Mouse (Mus musculus) layer of hippocampus, adult 2 months (tissue): ENCODE measurements around the gene Homer3. TPM values are rescaled to one million over a fixed set of nuclear protein-coding genes. Genes with fewer than 3 reads are reported as not detected.

ENCODE experiments used
- DNase-seq, 2 experiments: peaks; one replicate each; pipeline ENCODE4 v3.0.0; 2022; ENCODE audit warnings: low spot score in 2 of 2
- H3K27ac ChIP-seq: fragments of 200-600 bp; 2 replicates; pipeline ENCODE4 v1.8.1; 2022
- H3K4me3 ChIP-seq: fragments of 200-600 bp; 2 replicates; pipeline ENCODE4 v1.8.1; 2022; ENCODE audit warnings: mild to moderate bottlenecking
- CTCF ChIP-seq: fragments of 200-600 bp; conservative IDR thresholded peaks from 2 replicates; pipeline ENCODE4 v1.8.1; 2022; ENCODE audit warnings: antibody characterized with exemption, mild to moderate bottlenecking, moderate library complexity
- total RNA-seq, 2 experiments: library from RNA; stranded (reverse); gene quantifications; 2 replicates each; pipeline ENCODE4 v1.2.3; 2021

The Homer3 gene
- total RNA-seq, 2 experiments from 2014 or later: 87.7 to 90.5 TPM

- no peak overlapping the region for H3K27ac ChIP-seq
- TF ChIP-seq CTCF: no peak
- DNase-seq: no peak
- H3K4me3 ChIP-seq: no peak overlapping the region
Measured at GRCm38 (mm10) chr8:70300881-70301280, 18.3 kb downstream of the Homer3 start.

- H3K4me3 ChIP-seq: peak within 1 kb of the TSS; percentile 81
- TF ChIP-seq CTCF: no peak
- peak within 1 kb of the TSS; percentile 93 for H3K27ac ChIP-seq
- peak; percentile 95 to 96 for DNase-seq
Measured at GRCm38 (mm10) chr8:70302358-70302890, 19.8 kb downstream of the Homer3 start, which contains the start of the genes Ddx49 and Cope. TSS of gene Ddx49 (minus strand) at chr8:70302489. TSS of gene Cope (plus strand) at chr8:70302518.

- Histone ChIP-seq H3K4me3 (peak overlapping the region; percentile 81), H3K27ac (peak overlapping the region; percentile 93)
- no peak for DNase-seq
- TF ChIP-seq CTCF: no peak
Measured at GRCm38 (mm10) chr8:70302901-70303300, 20.3 kb downstream of the Homer3 start.

- no peak for DNase-seq
- Histone ChIP-seq H3K27ac (no peak overlapping the region), H3K4me3 (no peak overlapping the region)
- TF ChIP-seq CTCF: peak; percentile 81
Measured at GRCm38 (mm10) chr8:70309311-70309710, 26.7 kb downstream of the Homer3 start.

- no peak for DNase-seq
- Histone ChIP-seq H3K27ac (no peak overlapping the region), H3K4me3 (no peak overlapping the region)
- no peak for TF ChIP-seq CTCF
Measured at GRCm38 (mm10) chr8:70313399-70313798, 30.8 kb downstream of the Homer3 start.

GRCm38 (mm10) chr8:70315624-70316510 is 33.2 kb downstream of the Homer3 start, which contains the start of gene Cers1:
TSS of gene Cers1 (plus strand) at chr8:70315775.
- DNase-seq: peak; percentile 82 to 86
- H3K27ac ChIP-seq: peak within 1 kb of the TSS; percentile 99
- H3K4me3 ChIP-seq: peak within 1 kb of the TSS; percentile 91
- no peak for TF ChIP-seq CTCF

- peak; percentile 89 to 96 for DNase-seq
- H3K27ac ChIP-seq: peak overlapping the region; percentile 99
- TF ChIP-seq CTCF: no peak
- peak overlapping the region; percentile 91 for H3K4me3 ChIP-seq
Measured at GRCm38 (mm10) chr8:70316511-70317504, 34.2 kb downstream of the Homer3 start.

- DNase-seq: no peak
- peak overlapping the region; percentile 99 for H3K27ac ChIP-seq
- H3K4me3 ChIP-seq: peak overlapping the region; percentile 91
- no peak for TF ChIP-seq CTCF
Measured at GRCm38 (mm10) chr8:70317872-70318271, 35.2 kb downstream of the Homer3 start.

- peak; percentile 38 for TF ChIP-seq CTCF
- Histone ChIP-seq H3K4me3 (no peak overlapping the region), H3K27ac (no peak overlapping the region)
- no peak for DNase-seq
Measured at GRCm38 (mm10) chr8:70323716-70324115, 41.1 kb downstream of the Homer3 start.

GRCm38 (mm10) chr8:70327512-70327911 is 44.9 kb downstream of the Homer3 start:
- no peak for DNase-seq
- TF ChIP-seq CTCF: no peak

GRCm38 (mm10) chr8:70329124-70329834 is 46.7 kb downstream of the Homer3 start, which contains the start of gene Gdf1:
TSS of gene Gdf1 (plus strand) at chr8:70329817.
- TF ChIP-seq CTCF: no peak
- H3K4me3 ChIP-seq: no peak within 1 kb of the TSS
- no peak for DNase-seq
- H3K27ac ChIP-seq: peak within 1 kb of the TSS; percentile 77

More at GRCm38 (mm10) chr8:70327512-70327911, 44.9 kb downstream of the Homer3 start:
- Histone ChIP-seq H3K4me3 (no peak overlapping the region), H3K27ac (peak overlapping the region; percentile 77)
